Mouse (Mus musculus): Measurements from ENCODE around the gene Mthfd1l. TPM values are rescaled to one million over a fixed set of nuclear protein-coding genes. Genes with fewer than 3 reads are reported as not detected.

Gene Mthfd1l
- polyA plus RNA-seq, 1 experiment from 2014 or later: 8.3 TPM

- Histone ChIP-seq H3K4me1 (peaks cover 14% of the 10 kb centered on the region; the same call in 1 of the 2 replicates), H3K4me2 (no peak overlapping the region), H3K9ac (no peak overlapping the region), H3K36me3 (no peaks in the 10 kb centered on the region), H3K9me3 (no peaks in the 10 kb centered on the region), H3K4me3 (no peak overlapping the region), H3K27me3 (no peaks in the 10 kb centered on the region), H3K27ac (no peak overlapping the region)
- 66% methylated on average over 8 of the region's 8 CpGs for WGBS
- ATAC-seq (ENCODE audit: insufficient number of reproducible peaks, low FRiP score, low TSS enrichment, low read depth): no peak
These were observed 156.5 kb downstream of the Mthfd1l start for GRCm38 (mm10) chr10:4129461-4129860.

DNA sequence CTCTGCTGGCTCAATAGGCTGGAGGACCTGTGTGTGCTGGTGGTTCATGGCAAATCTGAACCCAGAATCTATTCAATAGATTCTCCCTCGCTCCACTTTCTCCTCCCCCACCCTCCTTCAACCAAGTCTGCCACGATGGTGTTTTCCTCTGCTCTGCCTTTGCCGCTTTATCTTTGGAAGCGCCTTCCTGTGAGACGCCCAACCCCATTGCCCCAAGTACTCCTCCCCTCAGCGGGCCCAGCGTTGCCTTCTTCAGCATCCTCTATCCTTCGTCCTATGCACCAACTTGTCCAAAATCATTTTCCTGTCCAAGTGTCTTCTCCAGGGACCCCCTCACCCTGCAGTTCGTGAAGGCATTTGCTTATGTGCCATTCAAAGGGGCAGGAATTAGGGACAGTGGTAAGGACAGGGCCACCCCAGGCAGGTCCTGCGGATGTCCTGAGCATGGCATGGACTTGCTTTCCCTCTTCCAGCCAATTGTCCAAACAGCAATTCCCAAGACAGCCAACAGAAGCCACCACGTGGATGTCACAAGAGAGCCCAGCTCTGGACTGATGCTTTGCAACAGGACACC is 157.2 kb downstream of the Mthfd1l start:
- Histone ChIP-seq H3K4me2 (no peak overlapping the region), H3K4me3 (no peak overlapping the region), H3K9ac (no peak overlapping the region), H3K4me1 (peaks cover 11% of the 10 kb centered on the region; the same call in 1 of the 2 replicates), H3K9me3 (no peaks in the 10 kb centered on the region), H3K27ac (no peak overlapping the region), H3K27me3 (no peaks in the 10 kb centered on the region), H3K36me3 (no peaks in the 10 kb centered on the region)
- ATAC-seq (ENCODE audit: insufficient number of reproducible peaks, low FRiP score, low TSS enrichment, low read depth): no peak
- 91% methylated on average over 11 of the region's 11 CpGs for WGBS

- H3K4me1 ChIP-seq: 0 out of 2 replicates have a peak, but pooled peaks cover 4% of the 10 kb centered on the region
- no peaks in the 10 kb centered on the region for H3K9me3 ChIP-seq
- no peak overlapping the region for H3K9ac ChIP-seq
- H3K27ac ChIP-seq: no peak overlapping the region
- 65% methylated on average over 7 of the region's 7 CpGs for WGBS
- no peaks in the 10 kb centered on the region for H3K27me3 ChIP-seq
- H3K4me3 ChIP-seq: no peak overlapping the region
- H3K36me3 ChIP-seq: no peaks in the 10 kb centered on the region
- no peak for ATAC-seq (ENCODE audit: insufficient number of reproducible peaks, low FRiP score, low TSS enrichment, low read depth)
- no peak overlapping the region for H3K4me2 ChIP-seq
These were observed 159.8 kb downstream of the Mthfd1l start for GRCm38 (mm10) chr10:4132735-4133134.

- no peak overlapping the region for H3K9ac ChIP-seq
- ATAC-seq (ENCODE audit: insufficient number of reproducible peaks, low FRiP score, low TSS enrichment, low read depth): no peak
- 82% methylated on average over 5 of the region's 5 CpGs for WGBS
- no peaks in the 10 kb centered on the region for H3K36me3 ChIP-seq
- H3K4me2 ChIP-seq: no peak overlapping the region
- H3K27me3 ChIP-seq: no peaks in the 10 kb centered on the region
- H3K27ac ChIP-seq: no peak overlapping the region
- no peak overlapping the region for H3K4me3 ChIP-seq
- H3K9me3 ChIP-seq: no peaks in the 10 kb centered on the region
- H3K4me1 ChIP-seq: 0 out of 2 replicates have a peak, but pooled peaks cover 2% of the 10 kb centered on the region
These were observed 162.3 kb downstream of the Mthfd1l start for GRCm38 (mm10) chr10:4135100-4135764.

- no peak overlapping the region for H3K27ac ChIP-seq
- no peak overlapping the region for H3K4me2 ChIP-seq
- WGBS: 84% methylated on average over 3 of the region's 3 CpGs
- H3K27me3 ChIP-seq: no peaks in the 10 kb centered on the region
- no peaks in the 10 kb centered on the region for H3K4me1 ChIP-seq
- H3K4me3 ChIP-seq: no peak overlapping the region
- ATAC-seq (ENCODE audit: insufficient number of reproducible peaks, low FRiP score, low TSS enrichment, low read depth): no peak
- H3K9me3 ChIP-seq: no peaks in the 10 kb centered on the region
- H3K36me3 ChIP-seq: no peaks in the 10 kb centered on the region
- no peak overlapping the region for H3K9ac ChIP-seq
These were observed 166.6 kb downstream of the Mthfd1l start for GRCm38 (mm10) chr10:4139531-4139930.

- Histone ChIP-seq H3K9me3 (no peaks in the 10 kb centered on the region), H3K4me1 (no peaks in the 10 kb centered on the region), H3K27ac (no peak overlapping the region), H3K4me3 (no peak overlapping the region), H3K27me3 (no peaks in the 10 kb centered on the region), H3K4me2 (no peak overlapping the region), H3K9ac (no peak overlapping the region), H3K36me3 (no peaks in the 10 kb centered on the region)
- no peak for ATAC-seq (ENCODE audit: insufficient number of reproducible peaks, low FRiP score, low TSS enrichment, low read depth)
- WGBS: 46% methylated on average over 7 of the region's 7 CpGs
These were observed 168.8 kb downstream of the Mthfd1l start for GRCm38 (mm10) chr10:4141689-4142088.

DNA sequence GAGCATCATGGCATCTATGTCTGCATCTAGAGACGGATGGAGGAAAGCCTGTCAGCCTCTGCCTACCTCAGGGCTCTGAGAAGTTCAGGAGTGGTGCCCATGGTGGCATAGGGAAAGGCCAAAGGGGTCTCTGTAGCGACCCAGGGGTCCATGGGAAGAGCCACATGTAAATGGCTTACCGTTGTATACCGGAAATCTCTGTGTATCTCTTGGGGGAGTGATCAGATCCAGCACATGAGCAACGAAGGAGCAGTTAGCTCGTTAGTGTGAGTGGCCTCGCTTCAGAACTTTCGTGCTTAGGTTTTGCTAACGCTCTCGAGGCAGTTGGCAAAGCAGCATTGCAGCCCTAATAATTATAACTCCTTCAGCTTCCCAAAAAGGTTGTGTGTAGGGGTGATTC is 169.9 kb downstream of the Mthfd1l start:
- 72% methylated on average over 10 of the region's 10 CpGs for whole genome bisulfite sequencing
- ATAC-seq (ENCODE audit: insufficient number of reproducible peaks, low FRiP score, low TSS enrichment, low read depth): no peak
- Histone ChIP-seq H3K9me3 (no peaks in the 10 kb centered on the region), H3K36me3 (no peaks in the 10 kb centered on the region), H3K4me3 (no peak overlapping the region), H3K4me2 (no peak overlapping the region), H3K27ac (no peak overlapping the region), H3K9ac (no peak overlapping the region), H3K4me1 (no peaks in the 10 kb centered on the region), H3K27me3 (no peaks in the 10 kb centered on the region)

DNA sequence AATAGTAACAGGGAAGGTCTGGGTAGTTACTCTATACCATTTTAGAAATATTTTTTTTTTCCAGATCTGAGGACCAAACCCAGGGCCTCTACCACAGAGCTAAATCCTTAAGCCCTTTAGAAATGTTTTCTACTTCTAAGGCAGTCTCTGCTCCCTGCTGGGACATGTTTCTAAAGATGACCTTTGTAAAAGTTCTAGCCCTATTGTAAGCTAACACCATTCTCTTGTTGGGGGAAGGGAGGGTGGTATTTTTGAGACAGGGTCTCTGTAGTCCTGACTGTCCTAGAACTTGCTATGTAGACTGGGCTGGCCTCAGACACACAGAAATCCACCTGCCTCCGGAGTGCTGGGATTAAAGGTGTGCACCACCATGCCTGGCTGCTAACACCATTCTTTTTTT is 170.5 kb downstream of the Mthfd1l start:
- Histone ChIP-seq H3K9me3 (no peaks in the 10 kb centered on the region), H3K4me3 (no peak overlapping the region), H3K9ac (no peak overlapping the region), H3K4me1 (no peaks in the 10 kb centered on the region), H3K36me3 (0 out of 2 replicates have a peak, but pooled peaks cover 4% of the 10 kb centered on the region), H3K27me3 (no peaks in the 10 kb centered on the region), H3K4me2 (no peak overlapping the region), H3K27ac (no peak overlapping the region)
- 83% methylated on average over 1 of the region's 1 CpGs for WGBS
- ATAC-seq (ENCODE audit: insufficient number of reproducible peaks, low FRiP score, low TSS enrichment, low read depth): no peak

DNA sequence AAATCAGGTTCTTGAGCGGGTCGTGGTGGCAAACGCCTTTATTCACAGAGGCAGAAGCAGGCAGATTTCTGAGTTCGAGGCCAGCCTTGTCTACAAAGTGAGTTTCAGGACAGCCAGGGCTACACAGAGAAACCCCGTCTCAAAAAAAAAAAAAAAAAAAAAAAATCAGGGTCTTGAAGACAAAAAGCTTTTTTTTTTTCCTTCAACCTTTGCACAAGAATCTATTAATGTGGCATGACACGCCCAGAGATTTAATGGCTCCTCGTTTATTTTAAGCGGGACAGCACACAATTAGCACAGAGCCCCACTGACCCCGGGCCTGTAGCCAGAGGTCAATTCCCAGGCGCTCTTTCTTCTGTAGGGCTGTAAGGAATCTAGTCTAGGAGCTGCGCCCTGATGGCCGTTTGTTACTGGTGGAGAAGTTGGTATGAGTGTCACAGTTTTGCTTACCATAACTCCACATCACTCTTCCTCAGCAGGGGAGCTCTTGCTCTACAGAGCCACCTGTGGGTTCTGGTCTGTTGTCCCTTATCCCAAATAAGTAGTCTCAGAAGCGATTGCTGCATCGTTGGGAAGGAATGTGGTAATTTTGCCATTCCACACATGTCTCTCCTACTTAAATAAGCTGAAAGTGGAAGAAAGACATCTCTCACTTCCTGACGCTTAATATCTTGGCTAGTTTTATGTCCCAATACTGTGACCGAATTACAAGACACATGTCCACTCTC is 172.3 kb downstream of the Mthfd1l start:
- Histone ChIP-seq H3K27ac (no peak overlapping the region), H3K4me2 (no peak overlapping the region), H3K4me1 (no peaks in the 10 kb centered on the region), H3K9ac (no peak overlapping the region), H3K4me3 (no peak overlapping the region), H3K9me3 (no peaks in the 10 kb centered on the region), H3K36me3 (0 out of 2 replicates have a peak, but pooled peaks cover 4% of the 10 kb centered on the region), H3K27me3 (no peaks in the 10 kb centered on the region)
- no peak for ATAC-seq (ENCODE audit: insufficient number of reproducible peaks, low FRiP score, low TSS enrichment, low read depth)
- 55% methylated on average over 16 of the region's 16 CpGs for WGBS

- H3K4me1 ChIP-seq: no peaks in the 10 kb centered on the region
- H3K27ac ChIP-seq: no peak overlapping the region
- ATAC-seq (ENCODE audit: insufficient number of reproducible peaks, low FRiP score, low TSS enrichment, low read depth): no peak
- no peak overlapping the region for H3K4me3 ChIP-seq
- H3K4me2 ChIP-seq: no peak overlapping the region
- H3K36me3 ChIP-seq: 0 out of 2 replicates have a peak, but pooled peaks cover 4% of the 10 kb centered on the region
- H3K27me3 ChIP-seq: no peaks in the 10 kb centered on the region
- no peaks in the 10 kb centered on the region for H3K9me3 ChIP-seq
- H3K9ac ChIP-seq: no peak overlapping the region
- 77% methylated on average over 4 of the region's 4 CpGs for WGBS
These were observed 174.0 kb downstream of the Mthfd1l start for GRCm38 (mm10) chr10:4146947-4147346.

GRCm38 (mm10) chr10:4151159-4151558 is 178.2 kb downstream of the Mthfd1l start:
- Histone ChIP-seq H3K27ac (no peak overlapping the region), H3K4me2 (no peak overlapping the region), H3K27me3 (no peaks in the 10 kb centered on the region), H3K4me3 (no peak overlapping the region), H3K36me3 (0 out of 2 replicates have a peak, but pooled peaks cover 4% of the 10 kb centered on the region), H3K4me1 (no peaks in the 10 kb centered on the region), H3K9me3 (no peaks in the 10 kb centered on the region), H3K9ac (no peak overlapping the region)
- 90% methylated on average over 4 of the region's 4 CpGs for WGBS
- no peak for ATAC-seq (ENCODE audit: insufficient number of reproducible peaks, low FRiP score, low TSS enrichment, low read depth)
